Mouse (Mus musculus) hindbrain, embryonic 13.5 days (tissue): ENCODE data around the gene Lmntd1. TPM values are rescaled to one million over a fixed set of nuclear protein-coding genes. Genes with fewer than 3 reads are reported as not detected.
A peak's percentile ranks its signal among the peaks of the same experiment; 100 is the strongest.

Source experiments
- ATAC-seq: fragments of 200-750 bp; cut with Nextera tagmentation; 2 replicates; pipeline ENCODE4 v1.8.0; 2017; ENCODE audit warnings: moderate TSS enrichment; ENCODE audit not compliant: low FRiP score
- H3K27ac ChIP-seq: fragments of 300-500 bp; sonication (generic); 2 replicates; pipeline ENCODE4 v1.5.1; 2015; ENCODE audit warnings: inconsistent platforms, mild to moderate bottlenecking, moderate library complexity
- H3K27me3 ChIP-seq: fragments of 300-500 bp; sonication (generic); 2 replicates; pipeline ENCODE4 v1.6.1; 2015; ENCODE audit warnings: mild to moderate bottlenecking, inconsistent platforms
- H3K36me3 ChIP-seq: fragments of 300-500 bp; sonication (generic); 2 replicates; pipeline ENCODE4 v1.6.1; 2015; ENCODE audit warnings: mild to moderate bottlenecking, inconsistent platforms
- H3K4me1 ChIP-seq: fragments of 300-500 bp; sonication (generic); replicated peaks from 2 replicates; pipeline ENCODE4 v1.6.1; 2015; ENCODE audit warnings: inconsistent platforms
- H3K4me2 ChIP-seq: fragments of 300-500 bp; sonication (generic); 2 replicates; pipeline ENCODE4 v1.6.1; 2015; ENCODE audit warnings: inconsistent platforms, mild to moderate bottlenecking, moderate library complexity
- H3K4me3 ChIP-seq: fragments of 300-500 bp; sonication (generic); 2 replicates; pipeline ENCODE4 v1.5.1; 2015; ENCODE audit warnings: mild to moderate bottlenecking, inconsistent platforms
- H3K9ac ChIP-seq: fragments of 300-500 bp; sonication (generic); 2 replicates; pipeline ENCODE4 v1.6.1; 2015; ENCODE audit warnings: mild to moderate bottlenecking, inconsistent platforms
- H3K9me3 ChIP-seq: fragments of 300-500 bp; sonication (generic); 2 replicates; pipeline ENCODE4 v1.6.1; 2016; ENCODE audit warnings: inconsistent platforms
- WGBS: fragments of 180-500 bp; shearing (Covaris S2); methylation state at CpG from one replicate; pipeline ENCODE4 v1.1.7; 2015; 5-methylcytosine and 5-hydroxymethylcytosine counted together
- polyA plus RNA-seq: library from polyadenylated mRNA; unstranded; fragments of >200 nt; fragmentation: Nextera tagmentation; extraction: Ambion mirVana; gene quantifications from 2 replicates; pipeline ENCODE4 v1.2.1, GENCODE M21; 2015

The Lmntd1 gene
- polyA plus RNA-seq, 1 experiment from 2014 or later: 0.75 TPM

GRCm38 (mm10) chr6:145358001-145358400, 256.1 kb downstream of the Lmntd1 start:
- WGBS: 74% methylated on average over 9 of the region's 9 CpGs
- Histone ChIP-seq H3K27ac (no peak overlapping the region), H3K36me3 (no peaks in the 10 kb centered on the region), H3K4me1 (no peaks in the 10 kb centered on the region), H3K4me2 (no peak overlapping the region), H3K9me3 (no peaks in the 10 kb centered on the region), H3K4me3 (no peak overlapping the region), H3K27me3 (no peaks in the 10 kb centered on the region), H3K9ac (no peak overlapping the region)
- ATAC-seq: no peak

- Histone ChIP-seq H3K9ac (no peak overlapping the region), H3K4me2 (no peak overlapping the region), H3K9me3 (no peaks in the 10 kb centered on the region), H3K4me3 (no peak overlapping the region), H3K4me1 (no peaks in the 10 kb centered on the region), H3K27ac (no peak overlapping the region), H3K27me3 (0 out of 2 replicates have a peak, but pooled peaks cover 2% of the 10 kb centered on the region), H3K36me3 (no peaks in the 10 kb centered on the region)
- 94% methylated on average over 5 of the region's 5 CpGs for WGBS
- ATAC-seq: no peak
These were observed 260.3 kb downstream of the Lmntd1 start for GRCm38 (mm10) chr6:145353806-145354205.

DNA sequence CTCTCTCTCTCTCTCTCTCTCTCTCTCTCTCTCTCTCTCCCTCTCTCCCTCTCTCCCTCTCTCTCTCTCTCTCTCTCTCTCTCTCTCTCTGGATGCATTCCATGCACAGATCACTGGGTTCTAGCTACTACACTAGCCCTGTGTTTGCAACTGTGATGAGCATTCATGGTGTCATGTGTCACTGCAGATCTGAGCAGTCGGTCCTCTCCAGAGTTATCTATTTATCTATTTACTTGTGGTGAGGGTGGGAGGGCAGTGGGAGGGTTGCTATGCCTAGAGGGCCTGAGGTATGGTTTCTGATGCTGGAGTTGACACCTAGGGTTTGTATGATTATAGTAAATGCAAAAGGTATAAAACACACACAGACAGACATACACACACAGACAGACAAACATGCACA, 261.4 kb downstream of the Lmntd1 start:
- no peaks in the 10 kb centered on the region for H3K9me3 ChIP-seq

DNA sequence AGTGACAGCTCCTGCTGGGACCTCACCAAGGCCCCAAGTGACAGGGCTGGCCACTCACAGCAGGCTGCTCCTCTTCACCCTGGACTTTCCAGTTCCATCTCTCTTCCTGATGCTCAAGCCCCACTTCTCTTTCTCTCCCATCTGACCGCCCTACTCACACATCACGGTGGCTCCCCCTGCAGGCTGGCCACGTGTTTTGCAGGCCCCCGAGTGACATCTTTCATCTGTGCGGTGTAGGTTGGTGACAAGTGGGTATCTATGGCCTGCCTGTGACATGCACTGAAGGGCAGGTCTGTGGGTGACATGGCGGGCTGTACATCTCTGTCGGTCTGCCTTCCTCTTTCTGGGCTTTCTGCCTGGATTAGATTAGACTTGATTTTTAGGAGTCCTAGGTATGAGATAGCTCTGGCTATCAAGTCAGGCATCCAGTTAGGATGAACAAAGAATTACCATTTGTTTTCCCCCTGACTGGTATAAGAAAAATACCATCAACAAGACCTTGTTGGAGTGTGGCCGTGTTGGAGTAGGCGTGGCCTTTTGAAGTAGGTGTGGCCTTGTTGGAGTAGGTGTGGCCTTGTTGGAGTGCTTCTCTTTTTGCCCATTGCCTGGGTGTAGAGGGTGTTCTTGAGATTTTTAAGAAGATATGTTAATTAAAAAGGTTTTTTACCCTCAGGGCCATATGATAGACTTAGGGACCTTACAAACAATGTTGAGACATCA, 265.8 kb downstream of the Lmntd1 start:
- Histone ChIP-seq H3K36me3 (no peaks in the 10 kb centered on the region), H3K9ac (no peak overlapping the region), H3K4me1 (no peaks in the 10 kb centered on the region), H3K27me3 (0 out of 2 replicates have a peak, but pooled peaks cover 2% of the 10 kb centered on the region), H3K9me3 (no peaks in the 10 kb centered on the region), H3K4me3 (no peak overlapping the region), H3K4me2 (no peak overlapping the region), H3K27ac (no peak overlapping the region)
- 64% methylated on average over 9 of the region's 9 CpGs for WGBS
- no peak for ATAC-seq

More for the DNA sequence above, 261.4 kb downstream of the Lmntd1 start:
- Histone ChIP-seq H3K4me1 (no peaks in the 10 kb centered on the region), H3K36me3 (no peaks in the 10 kb centered on the region), H3K27me3 (0 out of 2 replicates have a peak, but pooled peaks cover 2% of the 10 kb centered on the region), H3K27ac (no peak overlapping the region), H3K4me3 (no peak overlapping the region), H3K4me2 (no peak overlapping the region), H3K9ac (no peak overlapping the region)
- WGBS: 35% methylated on average over 1 of the region's 1 CpGs
- ATAC-seq: no peak

DNA sequence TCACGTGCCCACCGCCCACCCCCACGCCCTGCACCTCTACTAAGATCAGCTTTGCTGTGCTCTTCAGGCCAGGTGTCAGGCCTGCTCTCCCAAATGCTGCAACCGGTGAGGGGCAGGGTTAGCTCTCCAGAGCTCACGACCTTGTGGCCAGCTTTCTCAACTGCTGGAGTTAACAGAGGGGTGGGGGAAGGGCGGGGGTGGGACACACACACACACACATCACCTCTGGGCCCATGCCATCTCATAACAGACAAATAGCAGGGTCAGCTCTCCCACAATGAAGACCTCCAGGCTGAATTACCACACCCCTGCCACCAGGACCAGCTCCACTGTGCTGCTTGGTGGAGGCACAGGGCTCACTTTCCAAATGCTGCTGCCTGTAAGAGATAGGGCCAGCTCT, 266.5 kb downstream of the Lmntd1 start:
- no peak overlapping the region for H3K27ac ChIP-seq
- no peaks in the 10 kb centered on the region for H3K9me3 ChIP-seq
- 75% methylated on average over 6 of the region's 6 CpGs for WGBS
- ATAC-seq: no peak
- H3K4me3 ChIP-seq: no peak overlapping the region
- 0 out of 2 replicates have a peak, but pooled peaks cover 2% of the 10 kb centered on the region for H3K27me3 ChIP-seq
- no peaks in the 10 kb centered on the region for H3K4me1 ChIP-seq
- no peak overlapping the region for H3K4me2 ChIP-seq
- H3K9ac ChIP-seq: no peak overlapping the region
- H3K36me3 ChIP-seq: no peaks in the 10 kb centered on the region

DNA sequence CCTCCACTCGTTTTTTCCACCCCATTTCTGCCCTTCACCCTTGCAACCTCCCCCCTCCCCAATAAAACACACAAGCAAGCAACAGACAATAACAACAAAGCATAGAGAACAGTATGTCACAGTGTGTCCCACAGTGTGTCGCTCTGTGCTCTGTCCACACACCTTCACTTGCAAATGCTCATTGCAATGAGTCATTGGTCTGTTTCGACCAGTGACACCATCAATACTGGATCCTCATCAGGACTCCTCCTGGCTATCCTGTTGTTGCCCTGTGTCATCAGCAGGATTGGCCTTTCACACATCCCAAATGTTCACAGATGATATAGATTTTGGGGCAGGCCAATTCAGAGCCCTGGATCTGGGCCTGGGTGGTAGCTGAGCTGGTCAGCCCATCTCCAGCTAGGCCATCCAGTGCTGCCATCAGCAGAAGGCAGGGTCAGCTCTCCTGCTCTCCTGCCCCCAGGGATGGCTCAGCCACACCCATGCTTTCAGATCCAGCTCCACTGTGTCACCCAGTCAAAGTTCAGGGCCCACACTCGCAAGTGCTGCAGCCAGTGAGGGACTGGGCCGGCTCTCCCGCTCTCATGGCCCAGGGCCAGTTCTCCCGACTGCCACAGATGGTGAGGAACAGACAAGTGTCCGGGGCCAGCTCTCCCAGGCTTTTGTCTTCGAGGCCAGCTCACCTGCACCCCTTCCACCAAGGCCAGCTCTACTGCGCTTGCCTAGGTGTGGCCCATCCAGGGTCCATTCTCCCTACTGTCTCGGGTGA, 267.1 kb downstream of the Lmntd1 start:
- no peak for ATAC-seq
- H3K4me3 ChIP-seq: no peak overlapping the region
- no peaks in the 10 kb centered on the region for H3K9me3 ChIP-seq
- 0 out of 2 replicates have a peak, but pooled peaks cover 2% of the 10 kb centered on the region for H3K27me3 ChIP-seq
- no peak overlapping the region for H3K9ac ChIP-seq
- WGBS: 70% methylated on average over 11 of the region's 11 CpGs
- H3K4me2 ChIP-seq: no peak overlapping the region
- H3K4me1 ChIP-seq: no peaks in the 10 kb centered on the region
- no peaks in the 10 kb centered on the region for H3K36me3 ChIP-seq
- no peak overlapping the region for H3K27ac ChIP-seq

DNA sequence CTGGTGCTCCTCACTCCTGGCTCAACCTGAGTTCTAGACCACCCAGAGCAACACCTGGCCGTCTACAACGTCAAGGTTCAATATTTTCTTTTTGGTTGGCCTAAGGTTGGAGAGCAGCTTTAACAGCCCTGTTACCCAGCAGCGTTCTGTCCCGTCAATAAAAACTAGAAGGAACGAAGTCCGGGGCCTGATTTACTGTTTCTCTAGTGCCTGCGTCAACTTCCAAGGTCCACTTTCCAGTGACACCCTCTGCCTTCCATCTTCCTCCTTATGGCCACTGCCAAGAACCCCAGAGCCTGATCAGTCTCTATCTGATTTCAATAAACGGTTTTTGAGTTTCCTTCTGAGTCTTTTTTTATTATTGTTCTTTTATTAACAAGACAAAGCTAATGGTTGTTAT, 267.8 kb downstream of the Lmntd1 start:
- no peaks in the 10 kb centered on the region for H3K36me3 ChIP-seq
- H3K27ac ChIP-seq: no peak overlapping the region
- H3K4me3 ChIP-seq: no peak overlapping the region
- H3K4me2 ChIP-seq: no peak overlapping the region
- H3K9me3 ChIP-seq: no peaks in the 10 kb centered on the region
- no peaks in the 10 kb centered on the region for H3K4me1 ChIP-seq
- H3K27me3 ChIP-seq: 0 out of 2 replicates have a peak, but pooled peaks cover 2% of the 10 kb centered on the region
- H3K9ac ChIP-seq: no peak overlapping the region
- WGBS: 85% methylated on average over 8 of the region's 8 CpGs
- no peak for ATAC-seq

- no peak for ATAC-seq
- H3K4me3 ChIP-seq: no peak overlapping the region
- no peak overlapping the region for H3K27ac ChIP-seq
- H3K27me3 ChIP-seq: no peaks in the 10 kb centered on the region
- H3K36me3 ChIP-seq: no peaks in the 10 kb centered on the region
- peaks cover 4% of the 10 kb centered on the region; the same call in 1 of the 2 replicates for H3K4me1 ChIP-seq
- H3K9ac ChIP-seq: no peak overlapping the region
- no peaks in the 10 kb centered on the region for H3K9me3 ChIP-seq
- no peak overlapping the region for H3K4me2 ChIP-seq
- WGBS: 74% methylated on average over 2 of the region's 2 CpGs
These were observed 269.4 kb downstream of the Lmntd1 start for GRCm38 (mm10) chr6:145344719-145345118.

- Histone ChIP-seq H3K36me3 (no peaks in the 10 kb centered on the region), H3K4me3 (no peak overlapping the region), H3K9me3 (no peaks in the 10 kb centered on the region), H3K27me3 (peaks cover 5% of the 10 kb centered on the region; the same call in 1 of the 2 replicates), H3K9ac (no peak overlapping the region), H3K4me2 (no peak overlapping the region), H3K27ac (no peak overlapping the region), H3K4me1 (peaks cover 11% of the 10 kb centered on the region; the same call in 1 of the 2 replicates)
- no peak for ATAC-seq
- 60% methylated on average over 1 of the region's 1 CpGs for WGBS
These were observed 270.7 kb downstream of the Lmntd1 start for GRCm38 (mm10) chr6:145343457-145343856.

GRCm38 (mm10) chr6:145342836-145343235, 271.3 kb downstream of the Lmntd1 start:
- H3K9ac ChIP-seq: no peak overlapping the region
- H3K4me2 ChIP-seq: no peak overlapping the region
- H3K4me3 ChIP-seq: no peak overlapping the region
- H3K36me3 ChIP-seq: no peaks in the 10 kb centered on the region
- peaks cover 11% of the 10 kb centered on the region; the same call in 1 of the 2 replicates for H3K4me1 ChIP-seq
- 87% methylated on average over 11 of the region's 11 CpGs for WGBS
- H3K27ac ChIP-seq: no peak overlapping the region
- ATAC-seq: no peak
- H3K27me3 ChIP-seq: peaks cover 11% of the 10 kb centered on the region; the same call in 1 of the 2 replicates
- no peaks in the 10 kb centered on the region for H3K9me3 ChIP-seq

- H3K9ac ChIP-seq: peak overlapping the region; percentile 69
- under 1% methylated on average over 33 of the region's 33 CpGs for WGBS
These were observed 272.6 kb downstream of the Lmntd1 start for GRCm38 (mm10) chr6:145341301-145342193.

More at GRCm38 (mm10) chr6:145341301-145342193, 272.6 kb downstream of the Lmntd1 start:
- H3K4me1 ChIP-seq: peaks cover 11% of the 10 kb centered on the region; the same call in 1 of the 2 replicates
- ATAC-seq: peak; percentile 57
- no peaks in the 10 kb centered on the region for H3K36me3 ChIP-seq
- no peaks in the 10 kb centered on the region for H3K9me3 ChIP-seq
- H3K27ac ChIP-seq: peak overlapping the region; percentile 91
- H3K4me3 ChIP-seq: peak overlapping the region; percentile 52
- H3K4me2 ChIP-seq: peak overlapping the region; percentile 86
- H3K27me3 ChIP-seq: peaks cover 11% of the 10 kb centered on the region; the same call in 1 of the 2 replicates
